Mouse (Mus musculus) embryonic facial prominence, embryonic 14.5 days (tissue): ENCODE measurements around the gene Isg20l2. TPM values are rescaled to one million over a fixed set of nuclear protein-coding genes. Genes with fewer than 3 reads are reported as not detected.

Experiments used
- ATAC-seq: fragments of 200-750 bp; cut with Nextera tagmentation; 2 replicates; pipeline ENCODE4 v1.8.0; 2017; ENCODE audit warnings: low read depth, moderate number of reproducible peaks, moderate TSS enrichment
- DNase-seq: peaks from one replicate; pipeline ENCODE4 v3.0.0-alpha.2; 2015; ENCODE audit warnings: low spot score
- H3K27ac ChIP-seq: fragments of 300-500 bp; sonication (generic); replicated peaks from 2 replicates; pipeline ENCODE4 v1.5.1; 2014; ENCODE audit warnings: low read depth, mild to moderate bottlenecking, low read length, moderate library complexity
- H3K27me3 ChIP-seq: fragments of 300-500 bp; sonication (generic); replicated peaks from 2 replicates; pipeline ENCODE4 v1.6.1; 2014; ENCODE audit warnings: low read length; ENCODE audit not compliant: control insufficient read depth, insufficient read depth
- H3K36me3 ChIP-seq: fragments of 300-500 bp; sonication (generic); 2 replicates; pipeline ENCODE4 v1.6.1; 2014; ENCODE audit warnings: low read length, mixed read lengths; ENCODE audit not compliant: control insufficient read depth, insufficient read depth
- H3K4me1 ChIP-seq: fragments of 300-500 bp; sonication (generic); 2 replicates; pipeline ENCODE4 v1.6.1; 2014; ENCODE audit warnings: antibody characterized with exemption, low read length; ENCODE audit not compliant: control insufficient read depth, insufficient read depth
- H3K4me2 ChIP-seq: fragments of 300-500 bp; sonication (generic); 2 replicates; pipeline ENCODE4 v1.6.1; 2014; ENCODE audit warnings: low read depth, mild to moderate bottlenecking, low read length, moderate library complexity, mixed read lengths
- H3K4me3 ChIP-seq: fragments of 300-500 bp; sonication (generic); 2 replicates; pipeline ENCODE4 v1.5.1; 2014; ENCODE audit warnings: low read depth, mild to moderate bottlenecking, low read length
- H3K9ac ChIP-seq: fragments of 300-500 bp; sonication (generic); 2 replicates; pipeline ENCODE4 v1.6.1; 2014; ENCODE audit warnings: low read depth, mild to moderate bottlenecking, low read length, moderate library complexity, mixed read lengths
- H3K9me3 ChIP-seq: fragments of 300-500 bp; sonication (generic); 2 replicates; pipeline ENCODE4 v1.6.1; 2016; ENCODE audit warnings: low read length; ENCODE audit not compliant: control insufficient read depth
- WGBS: fragments of 180-500 bp; shearing (Covaris S2); extraction: QIAGEN DNeasy Blood & Tissue Kit; methylation state at CpG from one replicate; pipeline ENCODE4 v1.1.7; 2014; 5-methylcytosine and 5-hydroxymethylcytosine counted together
- polyA plus RNA-seq: library from polyadenylated mRNA; unstranded; fragments of >200 nt; fragmentation: Nextera tagmentation; extraction: Ambion mirVana; gene quantifications from 2 replicates; pipeline ENCODE4 v1.2.1, GENCODE M21; 2014

Gene Isg20l2
- polyA plus RNA-seq, 1 experiment from 2014 or later: 22.9 TPM

DNA sequence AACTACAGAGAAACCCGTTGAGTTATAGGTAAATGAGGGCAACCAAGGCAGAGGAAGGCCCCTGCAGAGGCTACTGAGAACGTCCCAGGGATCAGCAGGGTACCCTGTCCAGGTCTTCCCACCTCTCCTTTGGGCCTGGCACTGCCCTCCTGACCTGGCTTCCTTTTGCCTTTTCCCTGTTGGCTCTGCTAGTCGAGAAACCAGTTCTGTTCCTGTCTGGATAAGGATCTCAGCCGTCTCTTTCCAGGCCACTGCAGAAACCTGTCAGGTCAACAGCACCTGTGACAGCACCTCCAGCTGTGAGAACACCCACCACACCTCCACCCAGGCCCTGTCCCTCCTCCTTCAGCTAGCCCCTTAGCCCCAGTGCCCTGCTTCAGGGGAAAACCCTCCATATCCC, 28.4 kb downstream of the Isg20l2 start:
- H3K36me3 ChIP-seq: peaks cover 12% of the 10 kb centered on the region
- H3K9ac ChIP-seq: no peak overlapping the region
- no peak overlapping the region for H3K4me3 ChIP-seq
- DNase-seq (no peak), ATAC-seq (no peak)
- peaks cover 22% of the 10 kb centered on the region for H3K4me1 ChIP-seq
- H3K4me2 ChIP-seq: no peak overlapping the region
- WGBS: 21% methylated on average over 4 of the region's 4 CpGs
- H3K9me3 ChIP-seq: no peaks in the 10 kb centered on the region
- H3K27me3 ChIP-seq: no peaks in the 10 kb centered on the region
- peak overlapping the region; percentile 96; the same call in 1 of the 2 replicates for H3K27ac ChIP-seq

DNA sequence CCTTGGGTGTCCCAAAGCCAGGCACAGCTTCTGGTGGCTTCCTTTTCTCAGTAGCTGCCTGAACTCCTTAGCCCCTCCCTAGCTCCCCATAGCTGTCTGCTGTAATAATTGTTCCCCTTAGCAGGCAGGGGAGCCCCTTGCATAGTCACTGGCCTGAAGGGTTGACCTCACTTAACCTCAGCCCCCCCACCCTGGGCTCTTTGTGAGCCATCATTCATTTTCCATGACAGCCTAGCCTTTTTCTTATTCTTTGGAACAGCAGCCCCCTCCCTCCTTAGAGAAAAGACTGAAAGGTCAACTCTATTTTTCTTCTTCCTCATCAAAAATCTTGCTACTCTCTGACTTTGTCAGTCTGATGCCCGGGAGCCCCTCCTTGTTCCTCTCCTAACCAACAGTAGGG, 28.9 kb downstream of the Isg20l2 start:
- Histone ChIP-seq H3K27ac (peak overlapping the region; percentile 96), H3K4me3 (no peak overlapping the region), H3K4me1 (peaks cover 22% of the 10 kb centered on the region), H3K9ac (no peak overlapping the region), H3K27me3 (no peaks in the 10 kb centered on the region), H3K36me3 (peaks cover 10% of the 10 kb centered on the region; the same call in 1 of the 2 replicates), H3K9me3 (no peaks in the 10 kb centered on the region), H3K4me2 (no peak overlapping the region)
- 34% methylated on average over 1 of the region's 1 CpGs for WGBS
- DNase-seq (no peak), ATAC-seq (no peak)

DNA sequence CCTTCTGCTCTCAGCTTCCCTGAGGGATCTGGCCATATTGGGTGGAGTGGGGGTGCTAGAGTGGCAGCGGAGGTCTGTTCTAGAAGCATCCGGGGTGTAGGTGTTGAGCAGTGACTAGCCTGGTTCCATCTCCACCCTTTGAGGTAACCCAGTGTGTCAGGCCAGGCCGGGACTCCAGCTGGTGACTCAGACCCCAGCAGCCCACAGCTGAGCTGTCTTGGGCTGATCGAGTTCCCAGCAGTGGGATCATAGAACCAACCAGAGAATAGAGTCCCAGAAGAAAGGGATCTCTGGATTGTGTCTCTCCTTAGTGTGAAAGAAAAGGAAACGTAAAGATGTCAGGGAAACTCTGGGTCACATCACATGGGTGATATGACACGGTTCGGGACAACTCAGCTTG, 29.3 kb downstream of the Isg20l2 start:
- Histone ChIP-seq H3K4me2 (no peak overlapping the region), H3K27ac (peak overlapping the region; percentile 96), H3K4me3 (no peak overlapping the region), H3K9me3 (no peaks in the 10 kb centered on the region), H3K9ac (no peak overlapping the region), H3K4me1 (peaks cover 22% of the 10 kb centered on the region), H3K27me3 (no peaks in the 10 kb centered on the region), H3K36me3 (peaks cover 7% of the 10 kb centered on the region; the same call in 1 of the 2 replicates)
- ATAC-seq: no peak
- WGBS: 57% methylated on average over 7 of the region's 7 CpGs
- no peak for DNase-seq

DNA sequence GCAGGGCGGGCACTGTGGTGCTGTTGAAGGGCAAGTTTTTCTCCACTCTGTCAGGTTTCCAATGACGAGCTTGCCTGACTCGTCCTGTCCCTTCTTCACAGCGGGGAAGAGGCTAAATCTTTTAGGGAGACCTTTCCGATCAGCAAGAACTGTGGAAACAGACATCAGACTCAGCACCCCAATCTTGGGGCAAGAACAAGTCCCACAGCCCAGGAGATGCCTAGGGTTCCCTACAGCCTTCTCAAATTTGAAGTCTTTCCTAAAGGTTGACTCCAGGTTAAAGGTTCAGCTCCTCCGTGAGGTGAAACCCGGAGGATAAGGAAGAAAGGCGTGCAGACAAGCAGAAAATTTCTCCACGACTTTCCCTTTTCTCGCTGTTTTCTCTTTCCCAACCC, 30.1 kb downstream of the Isg20l2 start:
- Histone ChIP-seq H3K4me3 (peak overlapping the region; percentile 38), H3K4me1 (peaks cover 22% of the 10 kb centered on the region), H3K27me3 (no peaks in the 10 kb centered on the region), H3K9ac (peak overlapping the region; percentile 65), H3K4me2 (peak overlapping the region; percentile 62), H3K9me3 (no peaks in the 10 kb centered on the region), H3K36me3 (no peaks in the 10 kb centered on the region), H3K27ac (peak overlapping the region; percentile 96)
- DNase-seq (no peak), ATAC-seq (no peak)
- WGBS: 6% methylated on average over 10 of the region's 10 CpGs

DNA sequence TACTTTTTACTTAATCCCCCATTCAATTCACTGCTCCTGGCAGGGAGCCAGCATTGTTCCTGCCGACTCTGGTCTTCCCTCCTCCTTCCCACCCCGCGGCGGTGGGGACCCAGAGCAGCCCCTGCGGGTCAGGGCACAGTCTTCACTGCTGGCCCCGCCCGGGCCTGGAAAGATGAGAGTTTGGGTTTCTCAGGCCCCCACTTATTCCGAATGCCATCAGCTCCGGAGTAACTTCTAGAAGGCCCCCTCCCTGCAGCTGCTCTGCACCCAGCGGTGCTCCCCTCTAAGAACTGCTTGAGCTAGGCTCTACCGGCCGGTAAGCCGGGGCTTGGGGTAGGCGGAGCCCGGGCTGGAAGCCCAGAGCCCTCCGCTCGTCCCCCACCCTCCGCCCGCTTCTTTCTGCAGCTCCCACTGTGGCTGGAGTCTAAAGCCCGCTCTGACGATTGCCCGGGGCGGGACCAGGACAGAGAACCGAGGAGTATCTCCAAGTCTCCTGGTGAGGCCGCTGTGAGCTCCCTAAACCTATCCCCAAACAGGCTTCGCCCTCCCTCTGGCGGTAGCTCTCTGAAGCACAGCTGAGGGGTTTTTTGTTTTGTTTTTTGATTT, 30.6 kb downstream of the Isg20l2 start:
- Histone ChIP-seq H3K9ac (peak overlapping the region; percentile 65), H3K9me3 (no peaks in the 10 kb centered on the region), H3K27me3 (no peaks in the 10 kb centered on the region), H3K4me2 (peak overlapping the region; percentile 62), H3K4me1 (peaks cover 22% of the 10 kb centered on the region), H3K4me3 (peak overlapping the region; percentile 38), H3K27ac (peak overlapping the region; percentile 96), H3K36me3 (no peaks in the 10 kb centered on the region)
- DNase-seq (peak; percentile 99), ATAC-seq (peak; percentile 98)
- 1% methylated on average over 27 of the region's 27 CpGs for WGBS

DNA sequence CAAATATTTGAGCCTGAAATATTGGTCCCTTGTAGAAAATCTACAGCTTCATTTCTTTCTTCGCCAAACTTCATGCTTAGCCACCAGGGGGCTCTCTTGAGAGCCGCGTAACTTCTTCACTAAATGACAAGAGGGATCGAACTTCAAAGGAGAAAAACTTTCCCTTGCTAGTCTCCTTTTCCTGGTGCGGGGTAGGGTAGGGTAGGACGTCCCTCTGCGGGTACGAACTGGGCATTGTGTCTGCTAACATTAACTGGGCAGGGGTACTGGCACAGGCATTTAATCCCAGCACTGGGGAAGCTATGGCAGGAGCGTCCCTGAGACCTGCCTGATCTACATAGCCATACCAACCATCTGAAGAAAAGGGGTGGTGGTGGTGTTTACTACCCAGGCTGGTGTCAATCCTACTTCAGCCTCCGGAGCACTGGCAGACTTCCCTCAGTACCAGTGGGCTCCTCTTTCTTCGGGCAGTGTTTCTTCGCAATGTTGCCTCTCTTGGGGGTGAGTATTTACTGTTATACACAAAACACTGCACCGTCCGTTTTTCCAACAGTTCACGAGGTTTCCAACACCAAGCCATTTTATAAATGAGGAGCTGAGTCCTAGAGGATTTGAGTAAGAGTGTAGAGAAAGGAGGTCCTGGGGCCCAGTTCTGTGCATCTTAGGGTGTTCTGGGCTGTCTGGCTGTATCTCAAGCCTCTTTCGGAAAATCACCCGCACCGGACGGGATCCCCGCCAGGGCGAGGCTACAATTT, 40.2 kb downstream of the Isg20l2 start:
- Histone ChIP-seq H3K27me3 (peaks cover 8% of the 10 kb centered on the region), H3K4me2 (peak overlapping the region; percentile 95), H3K27ac (no peak overlapping the region; the same call in 1 of the 2 replicates), H3K4me1 (peaks cover 32% of the 10 kb centered on the region), H3K9ac (peak overlapping the region; percentile 69), H3K4me3 (peak overlapping the region; percentile 54), H3K9me3 (no peaks in the 10 kb centered on the region), H3K36me3 (0 out of 2 replicates have a peak, but pooled peaks cover 1% of the 10 kb centered on the region)
- under 1% methylated on average over 21 of the region's 21 CpGs for WGBS
- peak; percentile 87 for DNase-seq
- peak; percentile 13; the same call in 1 of the 2 replicates for ATAC-seq

DNA sequence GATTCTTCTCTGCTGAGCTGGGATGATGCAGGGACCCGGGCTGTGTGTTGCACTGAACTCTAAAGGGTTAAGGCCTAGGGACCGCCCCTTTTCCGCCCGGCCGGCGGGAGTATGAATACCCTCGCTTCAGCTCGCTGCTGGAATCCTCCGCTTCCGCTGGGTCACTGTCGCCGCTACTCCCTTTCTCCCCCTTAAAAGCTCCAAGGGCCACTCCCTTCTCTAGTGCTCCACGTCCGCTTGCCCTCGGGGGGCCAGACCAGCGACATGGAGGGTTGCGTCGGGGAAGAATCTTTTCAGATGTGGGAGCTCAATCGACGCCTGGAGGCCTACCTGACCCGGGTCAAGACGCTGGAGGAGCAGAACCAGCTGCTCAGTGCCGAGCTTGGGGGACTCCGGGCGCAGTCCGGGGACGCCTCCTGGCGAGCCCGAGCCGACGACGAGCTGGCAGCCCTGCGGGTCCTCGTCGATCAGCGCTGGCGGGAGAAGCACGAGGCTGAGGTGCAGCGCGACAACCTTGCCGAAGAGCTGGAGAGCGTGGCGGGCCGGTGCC, 40.9 kb downstream of the Isg20l2 start, which contains the start of gene Nes:
TSS of gene Nes (plus strand) at position 140 of the 550 bp plus-strand sequence.
- Histone ChIP-seq H3K27ac (peak within 1 kb of the TSS; percentile 65), H3K36me3 (0 out of 2 replicates have a peak, but pooled peaks cover 6% of the 10 kb centered on the region), H3K4me2 (peak within 1 kb of the TSS; percentile 95), H3K27me3 (peaks cover 8% of the 10 kb centered on the region), H3K9ac (peak within 1 kb of the TSS; percentile 69), H3K9me3 (no peaks in the 10 kb centered on the region), H3K4me3 (peak within 1 kb of the TSS; percentile 54), H3K4me1 (peaks cover 32% of the 10 kb centered on the region)
- DNase-seq (peak; percentile 92), ATAC-seq (peak; percentile 76)
- WGBS: 0% methylated on average over 28 of the region's 44 CpGs

DNA sequence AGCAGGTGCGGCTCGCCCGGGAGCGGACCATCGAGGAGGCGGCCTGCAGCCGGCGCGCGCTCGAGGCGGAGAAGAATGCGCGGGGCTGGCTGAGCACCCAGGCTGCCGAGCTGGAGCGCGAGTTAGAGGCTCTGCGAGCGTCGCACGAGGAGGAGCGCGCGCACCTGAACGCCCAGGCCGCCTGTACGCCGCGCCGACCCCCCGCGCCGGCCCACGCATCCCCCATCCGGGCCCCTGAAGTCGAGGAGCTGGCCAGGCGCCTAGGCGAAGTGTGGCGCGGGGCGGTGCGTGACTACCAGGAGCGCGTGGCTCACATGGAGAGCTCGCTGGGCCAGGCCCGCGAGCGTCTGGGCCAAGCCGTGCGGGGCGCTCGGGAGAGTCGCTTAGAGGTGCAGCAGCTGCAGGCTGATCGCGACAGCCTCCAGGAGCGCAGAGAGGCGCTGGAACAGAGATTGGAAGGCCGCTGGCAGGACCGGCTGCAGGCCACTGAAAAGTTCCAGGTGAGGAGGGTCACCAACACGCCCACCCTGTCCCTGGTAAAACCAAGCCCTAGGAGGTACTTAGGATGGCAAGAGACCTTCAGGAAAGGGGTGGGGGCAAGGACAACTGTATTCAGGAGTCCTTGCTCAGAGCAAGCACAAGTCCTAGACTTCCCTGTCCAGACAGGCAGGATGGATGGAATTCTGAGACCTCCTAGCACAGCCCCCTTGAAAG, 41.5 kb downstream of the Isg20l2 start:
- DNase-seq (no peak), ATAC-seq (0 out of 2 replicates have a peak, but pooled peaks have one; percentile 16)
- Histone ChIP-seq H3K27me3 (peaks cover 8% of the 10 kb centered on the region), H3K9ac (peak overlapping the region; percentile 69), H3K4me1 (peaks cover 32% of the 10 kb centered on the region), H3K4me2 (peak overlapping the region; percentile 95), H3K9me3 (no peaks in the 10 kb centered on the region), H3K36me3 (0 out of 2 replicates have a peak, but pooled peaks cover 10% of the 10 kb centered on the region), H3K4me3 (peak overlapping the region; percentile 54), H3K27ac (peak overlapping the region; percentile 65)
- WGBS: 2% methylated on average over 31 of the region's 60 CpGs
